Mouse (Mus musculus): ENCODE measurements around the gene Cnn1. TPM values are rescaled to one million over a fixed set of nuclear protein-coding genes. Genes with fewer than 3 reads are reported as not detected.

The Cnn1 gene
- polyA plus RNA-seq, 1 experiment from 2014 or later, result 64.8 TPM

DNA sequence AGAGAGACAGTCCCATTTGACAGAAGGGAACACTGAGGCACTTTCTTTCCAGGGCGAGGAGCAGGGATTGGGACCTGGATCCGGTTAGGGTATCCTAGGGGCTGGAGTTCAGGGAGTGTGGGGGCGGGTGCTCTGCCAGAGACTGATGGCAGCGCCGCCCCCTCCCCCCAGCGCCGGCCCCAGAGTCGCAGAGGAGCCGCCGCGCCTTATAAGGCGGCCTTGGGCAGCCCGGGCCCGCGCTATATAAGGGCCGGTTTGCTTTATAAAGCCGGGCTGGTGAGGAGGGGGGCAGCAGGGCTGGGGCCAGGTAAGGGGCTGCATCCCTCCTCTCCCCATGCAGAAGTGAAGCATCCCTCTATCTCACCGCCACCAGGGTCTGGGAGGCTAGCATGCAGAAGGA lies 906 bp downstream of the Cnn1 start:
- DNase-seq (ENCODE audit: low spot score), result no peak

DNA sequence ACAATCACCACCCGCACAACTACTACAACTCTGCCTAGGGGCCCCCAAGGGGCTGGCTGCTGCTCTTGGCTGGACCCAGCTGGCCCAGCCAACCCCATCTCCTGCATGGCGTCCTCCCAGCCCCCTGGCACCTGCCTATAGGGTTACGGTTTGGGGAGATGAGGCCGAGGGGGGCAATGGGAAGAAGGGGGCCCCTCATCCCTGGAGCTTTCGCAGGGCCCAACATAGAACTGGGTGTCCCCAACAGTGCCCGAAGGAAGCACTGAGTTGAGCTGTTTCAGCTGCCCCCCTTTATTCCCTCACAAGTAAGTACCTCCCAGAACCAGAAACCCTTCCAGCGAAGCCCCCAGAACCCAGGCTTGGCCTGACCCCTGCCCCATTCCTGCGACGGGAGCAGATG lies 9.2 kb downstream of the Cnn1 start:
- H3K36me3 ChIP-seq (ENCODE audit: insufficient read depth, low read length), result peaks cover 13% of the 10 kb centered on the region
- H3K27me3 ChIP-seq (replicated peaks; ENCODE audit: insufficient read depth, low read length), result no peaks in the 10 kb centered on the region
- DNase-seq (ENCODE audit: low spot score), result no peak
- no peak overlapping the region for H3K4me2 ChIP-seq (replicated peaks; ENCODE audit: low read depth, low read length)
- H3K9ac ChIP-seq (replicated peaks; ENCODE audit: low read depth), result no peak overlapping the region
- no peak for TF ChIP-seq EP300 (IDR thresholded peaks at IDR 0.05)
- TF ChIP-seq CTCF (IDR thresholded peaks at IDR 0.05), result no peak
- no peak for ATAC-seq
- no peaks in the 10 kb centered on the region for H3K4me1 ChIP-seq (ENCODE audit: insufficient read depth, low read depth, low read length)
- WGBS, result 85% methylated on average over 9 of the region's 9 CpGs
- no peak overlapping the region for H3K27ac ChIP-seq (ENCODE audit: low read length)
- no peak overlapping the region for H3K4me3 ChIP-seq (ENCODE audit: low read depth, low read length)
- H3K9me3 ChIP-seq (ENCODE audit: low read length), result no peaks in the 10 kb centered on the region

More for the DNA sequence above, 906 bp downstream of the Cnn1 start:
- TF ChIP-seq EP300 (IDR thresholded peaks at IDR 0.05) (no peak), CTCF (IDR thresholded peaks at IDR 0.05) (no peak)
- Histone ChIP-seq H3K4me1 (ENCODE audit: insufficient read depth, low read depth, low read length) (peaks cover 3% of the 10 kb centered on the region; the same call in 1 of the 2 replicates), H3K4me2 (replicated peaks; ENCODE audit: low read depth, low read length) (no peak overlapping the region), H3K9me3 (ENCODE audit: low read length) (no peaks in the 10 kb centered on the region), H3K27ac (ENCODE audit: low read length) (no peak overlapping the region), H3K9ac (replicated peaks; ENCODE audit: low read depth) (no peak overlapping the region), H3K27me3 (replicated peaks; ENCODE audit: insufficient read depth, low read length) (peaks cover 16% of the 10 kb centered on the region), H3K4me3 (ENCODE audit: low read depth, low read length) (no peak overlapping the region), H3K36me3 (ENCODE audit: insufficient read depth, low read length) (no peaks in the 10 kb centered on the region)
- 4% methylated on average over 17 of the region's 18 CpGs for WGBS
- no peak for ATAC-seq

DNA sequence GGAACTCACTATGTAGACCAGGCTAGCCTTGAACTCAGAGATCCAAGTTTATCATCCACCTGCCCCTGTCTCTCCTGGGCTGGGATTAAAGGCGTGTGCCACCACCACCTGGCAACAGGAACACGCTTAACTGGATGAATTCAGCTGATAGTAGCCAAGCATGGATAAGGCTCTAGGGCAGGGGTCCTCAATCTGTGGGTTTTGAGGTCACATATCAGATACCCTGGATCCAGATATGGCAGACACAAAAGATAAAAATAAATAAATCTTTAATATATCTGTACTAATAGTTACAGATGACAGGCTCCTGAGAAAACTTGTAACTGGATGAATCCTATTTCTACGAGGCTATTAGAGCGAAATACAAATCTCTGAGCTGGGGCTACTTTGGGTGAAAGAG lies 16.6 kb downstream of the Cnn1 start:
- WGBS, result 90% methylated on average over 4 of the region's 4 CpGs
- Histone ChIP-seq H3K9ac (replicated peaks; ENCODE audit: low read depth) (no peak overlapping the region), H3K27me3 (replicated peaks; ENCODE audit: insufficient read depth, low read length) (no peaks in the 10 kb centered on the region), H3K9me3 (ENCODE audit: low read length) (no peaks in the 10 kb centered on the region), H3K4me3 (ENCODE audit: low read depth, low read length) (peak overlapping the region; percentile 83; the same call in 1 of the 2 replicates), H3K36me3 (ENCODE audit: insufficient read depth, low read length) (peaks cover 20% of the 10 kb centered on the region), H3K4me2 (replicated peaks; ENCODE audit: low read depth, low read length) (0 out of 2 replicates have a peak overlapping the region, but pooled peaks have one; percentile 88), H3K4me1 (ENCODE audit: insufficient read depth, low read depth, low read length) (peaks cover 7% of the 10 kb centered on the region; the same call in 1 of the 2 replicates), H3K27ac (ENCODE audit: low read length) (no peak overlapping the region)
- DNase-seq (ENCODE audit: low spot score) (no peak), ATAC-seq (no peak)
- TF ChIP-seq EP300 (IDR thresholded peaks at IDR 0.05) (no peak), CTCF (IDR thresholded peaks at IDR 0.05) (no peak)

DNA sequence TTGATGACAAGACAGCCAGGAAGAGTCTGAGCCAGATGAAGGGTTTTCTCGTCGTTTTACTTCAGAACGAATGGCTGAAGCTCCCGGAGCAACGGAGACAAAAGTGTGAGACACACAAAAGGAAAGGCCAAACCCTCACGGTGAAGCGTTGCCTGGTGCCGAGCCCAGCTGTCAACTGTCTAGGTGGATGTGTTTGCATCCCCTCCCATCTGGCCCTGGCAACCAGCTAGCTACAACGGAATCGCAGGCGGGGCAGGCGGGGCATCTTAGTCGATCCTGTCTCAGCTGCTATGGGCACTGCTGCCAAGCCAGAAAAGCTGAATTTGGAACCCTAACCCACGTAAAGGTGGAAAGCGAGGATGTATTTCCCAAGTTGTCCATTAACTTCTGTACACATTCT lies 17.1 kb downstream of the Cnn1 start:
- 18% methylated on average over 15 of the region's 15 CpGs for WGBS
- TF ChIP-seq EP300 (IDR thresholded peaks at IDR 0.05) (no peak), CTCF (IDR thresholded peaks at IDR 0.05) (no peak)
- Histone ChIP-seq H3K4me3 (ENCODE audit: low read depth, low read length) (peak overlapping the region; percentile 83), H3K4me1 (ENCODE audit: insufficient read depth, low read depth, low read length) (peaks cover 7% of the 10 kb centered on the region; the same call in 1 of the 2 replicates), H3K27me3 (replicated peaks; ENCODE audit: insufficient read depth, low read length) (no peaks in the 10 kb centered on the region), H3K27ac (ENCODE audit: low read length) (no peak overlapping the region), H3K4me2 (replicated peaks; ENCODE audit: low read depth, low read length) (peak overlapping the region; percentile 88), H3K36me3 (ENCODE audit: insufficient read depth, low read length) (peaks cover 20% of the 10 kb centered on the region), H3K9me3 (ENCODE audit: low read length) (no peaks in the 10 kb centered on the region), H3K9ac (replicated peaks; ENCODE audit: low read depth) (peak overlapping the region; percentile 92)
- no peak for ATAC-seq
- DNase-seq (ENCODE audit: low spot score), result no peak

DNA sequence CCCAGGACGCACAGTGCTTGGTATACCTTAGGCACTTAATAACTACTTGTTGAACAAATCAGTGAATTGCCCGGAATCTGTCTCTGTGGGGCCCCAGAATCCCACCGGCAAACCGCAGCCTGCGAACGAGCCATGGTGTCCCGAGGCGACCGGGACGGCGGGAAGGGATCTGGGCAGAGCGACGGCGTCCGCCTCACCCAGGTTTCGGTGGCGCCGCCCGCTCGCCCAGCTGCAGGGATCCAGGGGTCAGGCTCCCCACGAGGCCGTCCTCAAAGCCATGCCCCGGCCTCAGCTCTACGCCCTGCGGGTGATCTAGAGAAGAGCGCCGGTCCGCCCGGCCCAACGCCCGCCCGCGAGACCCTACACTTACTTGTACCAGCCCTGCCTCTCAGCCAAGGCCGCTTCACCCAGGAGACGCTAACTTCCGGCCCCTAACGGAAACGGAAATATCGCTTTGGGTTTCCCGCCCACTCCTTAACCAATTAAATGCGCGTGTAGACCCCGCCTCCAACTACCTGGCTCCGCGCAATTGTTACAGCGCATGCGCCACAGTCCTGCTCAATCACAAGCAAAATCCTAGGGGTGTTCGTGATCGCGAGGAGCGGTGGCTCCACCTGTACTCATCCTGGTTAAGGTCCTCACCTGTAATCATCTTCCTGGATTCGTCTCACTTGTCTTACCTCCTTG lies 17.9 kb downstream of the Cnn1 start, which contains the start of gene Elof1:
Gene Elof1 (minus strand): TSS at position 433 of the 687 bp plus-strand sequence.
- H3K27ac ChIP-seq (ENCODE audit: low read length), result peak within 1 kb of the TSS; percentile 63
- peak; percentile 98 for DNase-seq (ENCODE audit: low spot score)
- under 1% methylated on average over 52 of the region's 52 CpGs for WGBS

DNA sequence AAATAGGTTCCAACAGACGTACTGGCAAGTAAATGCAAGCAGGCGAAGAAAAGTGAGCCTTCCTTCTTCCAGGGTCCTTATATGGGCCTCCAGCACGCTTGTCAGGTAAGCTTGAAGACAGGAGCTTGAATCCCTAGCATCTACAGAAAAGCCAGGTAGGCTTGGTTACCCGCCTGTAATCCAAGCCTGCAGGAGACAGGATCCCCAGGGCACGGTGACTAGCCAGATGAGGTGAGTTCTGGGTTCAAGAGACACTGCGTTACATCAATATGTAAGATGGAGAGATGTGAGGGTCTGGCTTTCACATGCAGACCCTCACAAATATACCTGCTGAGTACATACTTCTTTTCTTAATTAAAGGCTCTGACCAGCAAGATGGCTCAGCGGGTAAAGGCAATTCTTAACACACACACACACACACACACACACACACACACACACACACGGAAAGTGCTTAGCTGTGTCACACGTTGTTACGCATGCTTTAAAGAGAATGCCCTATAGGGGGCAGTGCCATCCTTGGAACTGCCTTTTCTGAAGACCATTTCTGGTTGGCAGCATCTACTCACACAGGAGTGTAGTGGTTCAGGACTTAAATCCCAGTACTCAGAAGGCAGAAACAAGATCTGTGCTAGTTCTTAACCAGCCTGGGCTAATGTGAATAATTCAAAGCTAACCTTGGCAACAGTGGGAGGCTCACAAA lies 18.9 kb downstream of the Cnn1 start:
- Histone ChIP-seq H3K27me3 (replicated peaks; ENCODE audit: insufficient read depth, low read length) (no peaks in the 10 kb centered on the region), H3K9me3 (ENCODE audit: low read length) (no peaks in the 10 kb centered on the region), H3K36me3 (ENCODE audit: insufficient read depth, low read length) (peaks cover 10% of the 10 kb centered on the region; the same call in 1 of the 2 replicates), H3K9ac (replicated peaks; ENCODE audit: low read depth) (no peak overlapping the region), H3K4me3 (ENCODE audit: low read depth, low read length) (peak overlapping the region; percentile 83; the same call in 1 of the 2 replicates), H3K4me1 (ENCODE audit: insufficient read depth, low read depth, low read length) (peaks cover 7% of the 10 kb centered on the region; the same call in 1 of the 2 replicates), H3K27ac (ENCODE audit: low read length) (no peak overlapping the region), H3K4me2 (replicated peaks; ENCODE audit: low read depth, low read length) (peak overlapping the region; percentile 88)
- DNase-seq (ENCODE audit: low spot score) (peak; percentile 85), ATAC-seq (no peak)
- WGBS, result 41% methylated on average over 10 of the region's 10 CpGs
- no peak for TF ChIP-seq EP300 (IDR thresholded peaks at IDR 0.05)
- peak; percentile 80 for TF ChIP-seq CTCF (IDR thresholded peaks at IDR 0.05)

More for the DNA sequence above, 17.9 kb downstream of the Cnn1 start, which contains the start of gene Elof1:
- Histone ChIP-seq H3K4me1 (ENCODE audit: insufficient read depth, low read depth, low read length) (peaks cover 7% of the 10 kb centered on the region; the same call in 1 of the 2 replicates), H3K4me2 (replicated peaks; ENCODE audit: low read depth, low read length) (peak within 1 kb of the TSS; percentile 88), H3K36me3 (ENCODE audit: insufficient read depth, low read length) (peaks cover 19% of the 10 kb centered on the region; the same call in 1 of the 2 replicates), H3K9me3 (ENCODE audit: low read length) (no peaks in the 10 kb centered on the region), H3K9ac (replicated peaks; ENCODE audit: low read depth) (peak within 1 kb of the TSS; percentile 92), H3K4me3 (ENCODE audit: low read depth, low read length) (peak within 1 kb of the TSS; percentile 83), H3K27me3 (replicated peaks; ENCODE audit: insufficient read depth, low read length) (no peaks in the 10 kb centered on the region)
- peak; percentile 97 for ATAC-seq
- no peak for TF ChIP-seq CTCF (IDR thresholded peaks at IDR 0.05)
- TF ChIP-seq EP300 (IDR thresholded peaks at IDR 0.05), result no peak; the same call in 1 of the 2 replicates
